Mouse (Mus musculus): ENCODE measurements at regions not wholly inside any gene's neighbourhood (a gene's known extent, or its start where the extent isn't known, plus 50 kb on each side); places are given as distances from the start of the nearest gene placed in this dataset.

- no peak for DNase-seq (ENCODE audit: low spot score)
- no peaks in the 10 kb centered on the region for H3K27me3 ChIP-seq (replicated peaks; ENCODE audit: control insufficient read depth, insufficient read depth, low read length)
- no peak overlapping the region for H3K9ac ChIP-seq (ENCODE audit: low read length)
- 72% methylated on average over 2 of the region's 2 CpGs for WGBS
- H3K4me1 ChIP-seq (replicated peaks; ENCODE audit: control insufficient read depth, insufficient read depth, low read length) = no peaks in the 10 kb centered on the region
- no peaks in the 10 kb centered on the region for H3K36me3 ChIP-seq (ENCODE audit: control insufficient read depth, insufficient read depth, low read length)
- no peak for ATAC-seq (replicated peaks; ENCODE audit: low FRiP score, low TSS enrichment, low read depth)
- H3K4me3 ChIP-seq (ENCODE audit: low read depth, low read length) = no peak overlapping the region
- H3K9me3 ChIP-seq (ENCODE audit: control insufficient read depth, low read length) = no peaks in the 10 kb centered on the region
- no peak overlapping the region for H3K4me2 ChIP-seq (ENCODE audit: low read length)
- no peak overlapping the region for H3K27ac ChIP-seq (ENCODE audit: low read depth)
Observed at GRCm38 (mm10) chr15:40339746-40340145, 205.6 kb downstream of the 9330182O14Rik start.

DNA sequence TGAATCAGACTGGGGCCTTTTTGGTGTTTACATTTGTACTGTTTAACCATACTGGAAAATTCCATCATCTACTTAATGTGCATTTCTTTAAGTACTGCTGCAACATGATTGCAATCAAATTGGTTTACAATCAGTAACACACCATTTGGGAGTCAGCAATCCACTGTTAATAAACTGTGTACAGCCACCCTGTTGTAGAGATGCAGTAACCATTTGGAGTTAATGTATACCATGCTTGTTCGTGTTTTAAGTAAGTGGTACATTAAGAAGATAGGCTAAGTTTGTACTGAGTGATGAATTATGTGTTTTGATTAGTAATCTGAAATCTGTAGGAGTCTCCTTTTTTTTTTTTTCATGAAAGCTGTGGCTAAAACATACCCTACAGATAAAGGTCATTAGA is 206.1 kb downstream of the 9330182O14Rik start:
- Histone ChIP-seq H3K4me3 (ENCODE audit: low read depth, low read length) (no peak overlapping the region), H3K27ac (ENCODE audit: low read depth) (no peak overlapping the region), H3K4me1 (replicated peaks; ENCODE audit: control insufficient read depth, insufficient read depth, low read length) (no peaks in the 10 kb centered on the region), H3K9me3 (ENCODE audit: control insufficient read depth, low read length) (no peaks in the 10 kb centered on the region), H3K27me3 (replicated peaks; ENCODE audit: control insufficient read depth, insufficient read depth, low read length) (no peaks in the 10 kb centered on the region), H3K36me3 (ENCODE audit: control insufficient read depth, insufficient read depth, low read length) (no peaks in the 10 kb centered on the region), H3K9ac (ENCODE audit: low read length) (no peak overlapping the region), H3K4me2 (ENCODE audit: low read length) (no peak overlapping the region)
- DNase-seq (ENCODE audit: low spot score) (no peak), ATAC-seq (replicated peaks; ENCODE audit: low FRiP score, low TSS enrichment, low read depth) (no peak)
- 57% methylated on average over 1 of the region's 1 CpGs for WGBS

DNA sequence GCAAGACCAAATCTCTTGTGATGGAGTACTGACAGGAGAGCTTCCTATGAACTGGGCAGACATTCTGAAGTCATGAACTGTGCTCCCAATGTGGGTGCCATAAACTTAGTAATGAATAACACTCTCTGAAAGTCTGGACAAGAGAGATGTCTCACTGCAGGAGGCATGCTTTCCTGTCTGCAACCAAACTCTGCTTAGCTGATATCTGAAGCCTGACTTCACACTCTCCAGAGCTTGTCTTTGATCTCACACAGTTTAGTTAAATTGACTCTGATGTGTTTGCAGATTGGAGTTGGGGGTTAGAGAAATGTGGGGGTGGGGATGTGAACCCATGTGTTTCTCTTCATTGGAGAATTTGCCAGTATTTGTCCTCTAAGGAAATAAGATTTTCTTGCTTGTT is 217.3 kb downstream of the 9330182O14Rik start:
- no peaks in the 10 kb centered on the region for H3K9me3 ChIP-seq (ENCODE audit: control insufficient read depth, low read length)
- H3K4me3 ChIP-seq (ENCODE audit: low read depth, low read length) = no peak overlapping the region
- H3K27me3 ChIP-seq (replicated peaks; ENCODE audit: control insufficient read depth, insufficient read depth, low read length) = no peaks in the 10 kb centered on the region
- no peaks in the 10 kb centered on the region for H3K36me3 ChIP-seq (ENCODE audit: control insufficient read depth, insufficient read depth, low read length)
- DNase-seq (ENCODE audit: low spot score) (no peak), ATAC-seq (replicated peaks; ENCODE audit: low FRiP score, low TSS enrichment, low read depth) (no peak)
- no peak overlapping the region for H3K27ac ChIP-seq (ENCODE audit: low read depth)
- no peak overlapping the region for H3K9ac ChIP-seq (ENCODE audit: low read length)
- no peak overlapping the region for H3K4me2 ChIP-seq (ENCODE audit: low read length)
- no peaks in the 10 kb centered on the region for H3K4me1 ChIP-seq (replicated peaks; ENCODE audit: control insufficient read depth, insufficient read depth, low read length)

GRCm38 (mm10) chr15:40354802-40355487 is 220.8 kb downstream of the 9330182O14Rik start:
- Histone ChIP-seq H3K27ac (ENCODE audit: low read depth) (no peak overlapping the region), H3K4me3 (ENCODE audit: low read depth, low read length) (no peak overlapping the region), H3K4me1 (replicated peaks; ENCODE audit: control insufficient read depth, insufficient read depth, low read length) (no peaks in the 10 kb centered on the region), H3K4me2 (ENCODE audit: low read length) (no peak overlapping the region), H3K36me3 (ENCODE audit: control insufficient read depth, insufficient read depth, low read length) (no peaks in the 10 kb centered on the region), H3K27me3 (replicated peaks; ENCODE audit: control insufficient read depth, insufficient read depth, low read length) (no peaks in the 10 kb centered on the region), H3K9me3 (ENCODE audit: control insufficient read depth, low read length) (no peaks in the 10 kb centered on the region), H3K9ac (ENCODE audit: low read length) (no peak overlapping the region)
- 59% methylated on average over 10 of the region's 10 CpGs for WGBS
- DNase-seq (ENCODE audit: low spot score) (no peak), ATAC-seq (replicated peaks; ENCODE audit: low FRiP score, low TSS enrichment, low read depth) (no peak)

DNA sequence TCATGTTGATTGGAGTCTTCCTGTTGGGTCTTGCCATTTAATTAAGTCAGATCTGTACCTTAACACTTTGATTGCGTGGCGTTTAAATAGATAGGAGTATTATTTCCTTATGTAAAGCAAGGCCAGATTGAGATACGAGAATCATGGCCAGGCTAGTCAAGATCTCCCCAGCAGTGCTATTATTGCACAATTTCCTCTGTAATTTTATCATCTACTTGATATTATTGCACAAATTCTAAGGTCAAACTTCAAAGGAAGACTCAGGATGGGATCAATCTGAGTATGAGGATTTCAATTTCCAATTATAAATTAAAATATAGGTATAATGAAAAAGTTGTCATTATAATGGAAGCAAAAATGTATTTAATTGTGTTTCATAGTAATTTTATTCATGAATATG is 221.9 kb downstream of the 9330182O14Rik start:
- DNase-seq (ENCODE audit: low spot score) = no peak
- H3K27ac ChIP-seq (ENCODE audit: low read depth) = no peak overlapping the region
- no peaks in the 10 kb centered on the region for H3K9me3 ChIP-seq (ENCODE audit: control insufficient read depth, low read length)
- WGBS = 86% methylated on average over 3 of the region's 3 CpGs
- ATAC-seq (replicated peaks; ENCODE audit: low FRiP score, low TSS enrichment, low read depth) = no peak
- H3K36me3 ChIP-seq (ENCODE audit: control insufficient read depth, insufficient read depth, low read length) = no peaks in the 10 kb centered on the region
- no peaks in the 10 kb centered on the region for H3K27me3 ChIP-seq (replicated peaks; ENCODE audit: control insufficient read depth, insufficient read depth, low read length)
- H3K9ac ChIP-seq (ENCODE audit: low read length) = no peak overlapping the region
- no peaks in the 10 kb centered on the region for H3K4me1 ChIP-seq (replicated peaks; ENCODE audit: control insufficient read depth, insufficient read depth, low read length)
- no peak overlapping the region for H3K4me2 ChIP-seq (ENCODE audit: low read length)
- no peak overlapping the region for H3K4me3 ChIP-seq (ENCODE audit: low read depth, low read length)

GRCm38 (mm10) chr15:40358341-40358740 is 224.2 kb downstream of the 9330182O14Rik start:
- DNase-seq (ENCODE audit: low spot score) (no peak), ATAC-seq (replicated peaks; ENCODE audit: low FRiP score, low TSS enrichment, low read depth) (no peak)
- Histone ChIP-seq H3K36me3 (ENCODE audit: control insufficient read depth, insufficient read depth, low read length) (no peaks in the 10 kb centered on the region), H3K27me3 (replicated peaks; ENCODE audit: control insufficient read depth, insufficient read depth, low read length) (no peaks in the 10 kb centered on the region), H3K4me3 (ENCODE audit: low read depth, low read length) (no peak overlapping the region), H3K9me3 (ENCODE audit: control insufficient read depth, low read length) (no peaks in the 10 kb centered on the region), H3K4me2 (ENCODE audit: low read length) (no peak overlapping the region), H3K27ac (ENCODE audit: low read depth) (no peak overlapping the region), H3K9ac (ENCODE audit: low read length) (no peak overlapping the region), H3K4me1 (replicated peaks; ENCODE audit: control insufficient read depth, insufficient read depth, low read length) (no peaks in the 10 kb centered on the region)
- WGBS = 44% methylated on average over 2 of the region's 2 CpGs

DNA sequence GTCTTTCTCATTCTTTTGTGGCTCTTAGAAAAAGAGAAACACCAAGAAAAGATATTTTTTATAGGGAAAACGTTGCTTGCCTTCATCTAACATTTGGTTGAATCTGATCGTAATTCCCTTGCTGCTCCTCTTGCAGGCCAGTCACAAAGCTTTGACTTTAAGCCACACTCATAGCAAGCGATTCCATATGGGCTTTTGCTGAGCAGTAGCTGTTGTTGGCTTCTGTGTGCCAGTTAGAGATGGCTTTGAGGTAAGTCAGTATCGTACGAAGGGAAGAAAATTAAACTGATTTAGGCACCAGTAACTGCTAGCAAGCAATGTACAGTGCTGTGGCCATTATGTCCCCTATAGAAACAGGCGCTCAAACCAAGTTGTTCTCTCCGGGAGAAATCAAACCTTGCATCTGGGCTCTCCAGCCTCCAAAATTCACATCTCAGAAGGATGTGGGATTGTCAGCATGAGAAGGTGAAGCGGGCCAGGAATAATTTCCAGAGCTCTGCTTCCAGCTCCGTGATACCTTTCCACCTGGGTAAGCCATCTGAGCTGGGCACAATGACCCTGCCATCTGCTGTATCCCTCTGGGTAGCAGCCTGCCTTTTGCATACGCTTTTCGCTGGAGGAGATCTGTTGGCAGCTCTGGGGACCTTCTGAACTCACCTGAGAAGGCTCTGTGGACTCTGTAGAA is 227.8 kb downstream of the 9330182O14Rik start:
- H3K9me3 ChIP-seq (ENCODE audit: control insufficient read depth, low read length) = no peaks in the 10 kb centered on the region
- H3K36me3 ChIP-seq (ENCODE audit: control insufficient read depth, insufficient read depth, low read length) = no peaks in the 10 kb centered on the region
- no peaks in the 10 kb centered on the region for H3K27me3 ChIP-seq (replicated peaks; ENCODE audit: control insufficient read depth, insufficient read depth, low read length)
- ATAC-seq (replicated peaks; ENCODE audit: low FRiP score, low TSS enrichment, low read depth) (no peak), DNase-seq (ENCODE audit: low spot score) (no peak)
- WGBS = 87% methylated on average over 11 of the region's 11 CpGs
- H3K27ac ChIP-seq (ENCODE audit: low read depth) = no peak overlapping the region
- no peak overlapping the region for H3K4me3 ChIP-seq (ENCODE audit: low read depth, low read length)
- H3K4me1 ChIP-seq (replicated peaks; ENCODE audit: control insufficient read depth, insufficient read depth, low read length) = no peaks in the 10 kb centered on the region
- H3K9ac ChIP-seq (ENCODE audit: low read length) = no peak overlapping the region
- no peak overlapping the region for H3K4me2 ChIP-seq (ENCODE audit: low read length)

DNA sequence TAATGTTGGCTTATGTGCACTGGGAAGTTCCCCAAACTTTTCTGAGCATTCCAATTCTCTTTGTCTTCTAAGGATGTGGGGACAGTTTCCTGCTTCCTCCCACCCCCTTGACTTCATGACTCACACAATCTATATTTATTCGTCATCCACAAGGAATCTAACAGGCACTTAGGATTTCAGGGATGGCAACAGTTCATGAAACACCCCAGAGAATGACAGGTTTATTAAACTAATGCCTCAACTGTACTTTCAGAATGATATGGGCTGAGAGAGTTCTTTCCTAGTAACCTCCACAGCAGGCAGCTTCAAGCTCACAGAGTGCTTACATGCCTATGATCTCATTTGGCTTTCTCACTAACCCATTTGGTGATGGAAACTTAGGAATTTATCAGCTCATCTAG is 230.1 kb downstream of the 9330182O14Rik start:
- no peaks in the 10 kb centered on the region for H3K9me3 ChIP-seq (ENCODE audit: control insufficient read depth, low read length)
- ATAC-seq (replicated peaks; ENCODE audit: low FRiP score, low TSS enrichment, low read depth) (no peak), DNase-seq (ENCODE audit: low spot score) (no peak)
- no peak overlapping the region for H3K9ac ChIP-seq (ENCODE audit: low read length)
- WGBS = 45% methylated on average over 1 of the region's 1 CpGs
- H3K36me3 ChIP-seq (ENCODE audit: control insufficient read depth, insufficient read depth, low read length) = no peaks in the 10 kb centered on the region
- H3K4me2 ChIP-seq (ENCODE audit: low read length) = no peak overlapping the region
- H3K27ac ChIP-seq (ENCODE audit: low read depth) = no peak overlapping the region
- no peaks in the 10 kb centered on the region for H3K27me3 ChIP-seq (replicated peaks; ENCODE audit: control insufficient read depth, insufficient read depth, low read length)
- no peaks in the 10 kb centered on the region for H3K4me1 ChIP-seq (replicated peaks; ENCODE audit: control insufficient read depth, insufficient read depth, low read length)
- H3K4me3 ChIP-seq (ENCODE audit: low read depth, low read length) = no peak overlapping the region

- H3K4me2 ChIP-seq (ENCODE audit: low read length) = no peak overlapping the region
- no peak overlapping the region for H3K27ac ChIP-seq (ENCODE audit: low read depth)
- H3K27me3 ChIP-seq (replicated peaks; ENCODE audit: control insufficient read depth, insufficient read depth, low read length) = no peaks in the 10 kb centered on the region
- H3K9ac ChIP-seq (ENCODE audit: low read length) = no peak overlapping the region
- H3K9me3 ChIP-seq (ENCODE audit: control insufficient read depth, low read length) = no peaks in the 10 kb centered on the region
- no peak for DNase-seq (ENCODE audit: low spot score)
- H3K36me3 ChIP-seq (ENCODE audit: control insufficient read depth, insufficient read depth, low read length) = no peaks in the 10 kb centered on the region
- ATAC-seq (replicated peaks; ENCODE audit: low FRiP score, low TSS enrichment, low read depth) = no peak
- no peaks in the 10 kb centered on the region for H3K4me1 ChIP-seq (replicated peaks; ENCODE audit: control insufficient read depth, insufficient read depth, low read length)
- H3K4me3 ChIP-seq (ENCODE audit: low read depth, low read length) = no peak overlapping the region
Observed at GRCm38 (mm10) chr15:40365613-40366012, 231.4 kb downstream of the 9330182O14Rik start.

All from intestine, embryonic 14.5 days (tissue).